ENCODE assay signal across 23 mouse cellular contexts in genomic region chr1:89405991-89406390, GRCm38 (mm10). TPM values are rescaled to one million over a fixed set of nuclear protein-coding genes. Genes with fewer than 3 reads are reported as not detected.
A peak's percentile ranks its signal among the peaks of the same experiment; 100 is the strongest.
DNase-seq lines count a peak whose midpoint lies in the region; ATAC-seq and TF ChIP-seq lines count a peak whose summit lies in the region.
"Had no signal": no experiment of that assay in that cellular context is flagged by ENCODE, and none has a peak within 500 bp of the region (broad histone marks: within the 10 kb centered on the region; RNA-seq: fewer than 3 reads in every experiment).

No protein-coding gene starts in this region.

- peak; percentile 14 for DNase-seq in embryo, embryonic 10 days (ENCODE audit: low spot score)
- DNase-seq in embryo, embryonic 9.5 days (ENCODE audit: extremely low spot score), result no peak
- DNase-seq in kidney, adult 11 months, result peak; percentile 20
- peak; percentile 43 for DNase-seq in midbrain, postnatal 0 days (ENCODE audit: low spot score)
- DNase-seq in gastrocnemius, postnatal 4 days (ENCODE audit: low spot score in 2 of 2), result no peak
- DNase-seq in heart, postnatal 14 days, result no peak
- DNase-seq: adrenal gland, postnatal 14 days; B cell, adult 2 months; cerebellum, adult 11-12 months; cerebellum, adult 9-10 months; cerebellum, postnatal 36 days; gastrocnemius, adult 2 months; gastrocnemius, postnatal 36 days; heart, adult 18-20 months; heart, postnatal 10 days had no signal

- no peak for ATAC-seq in kidney, embryonic 14.5 days (ENCODE audit: low FRiP score, low TSS enrichment)
- ATAC-seq in midbrain, postnatal 0 days (ENCODE audit: low FRiP score), result no peak
- no peak for ATAC-seq in midbrain, embryonic 15.5 days (replicated peaks)
- ATAC-seq: CD4-positive, CD25-positive, alpha-beta regulatory T cell, adult 4 months; forebrain, embryonic 13.5 days had no signal

- intact Hi-C loops in heart, postnatal 14 days (cut with DNase I), result no loop called here

- H3K4me1 ChIP-seq in kidney, embryonic 14.5 days (ENCODE audit: control insufficient read depth, insufficient read depth, low read length), result 0 out of 2 replicates have a peak, but pooled peaks cover under 1% of the 10 kb centered on the region
- H3K4me1 ChIP-seq in midbrain, postnatal 0 days (ENCODE audit: insufficient read depth, low read length), result peaks cover 3% of the 10 kb centered on the region; the same call in 1 of the 2 replicates
- H3K4me1 ChIP-seq in midbrain, embryonic 15.5 days, result peaks cover 3% of the 10 kb centered on the region; the same call in 1 of the 2 replicates
- H3K4me1 ChIP-seq: embryonic facial prominence, embryonic 13.5 days; heart, embryonic 10.5 days had no signal

- H3K27ac ChIP-seq in kidney, embryonic 14.5 days (ENCODE audit: low read depth, low read length), result no peak overlapping the region
- no peak overlapping the region for H3K27ac ChIP-seq in midbrain, postnatal 0 days (ENCODE audit: low read depth, low read length)
- no peak overlapping the region for H3K27ac ChIP-seq in midbrain, embryonic 15.5 days
- H3K27ac ChIP-seq: embryonic facial prominence, embryonic 13.5 days; forebrain, embryonic 13.5 days; gastrocnemius, adult 2 months; heart, embryonic 10.5 days; hindbrain, embryonic 15.5 days had no signal

- no peak for TF ChIP-seq CTCF in midbrain, postnatal 0 days (IDR thresholded peaks at IDR 0.05)

- H3K36me3 ChIP-seq in kidney, embryonic 14.5 days (ENCODE audit: control insufficient read depth, insufficient read depth, low read length), result no peaks in the 10 kb centered on the region
- H3K36me3 ChIP-seq in midbrain, postnatal 0 days (ENCODE audit: insufficient read depth, low read length), result no peaks in the 10 kb centered on the region
- no peaks in the 10 kb centered on the region for H3K36me3 ChIP-seq in midbrain, embryonic 15.5 days (replicated peaks)
- H3K36me3 ChIP-seq: embryonic facial prominence, embryonic 13.5 days; G1E; heart, embryonic 10.5 days; hindbrain, embryonic 15.5 days had no signal

- WGBS in kidney, embryonic 14.5 days, result 53% methylated on average over 6 of the region's 6 CpGs
- WGBS in midbrain, postnatal 0 days, result 68% methylated on average over 6 of the region's 6 CpGs
- WGBS in midbrain, embryonic 15.5 days, result 79% methylated on average over 6 of the region's 6 CpGs

- H3K4me2 ChIP-seq in kidney, embryonic 14.5 days (replicated peaks; ENCODE audit: low read depth, low read length), result no peak overlapping the region
- H3K4me2 ChIP-seq in midbrain, postnatal 0 days (ENCODE audit: low read depth, low read length, poor library complexity, severe bottlenecking), result no peak overlapping the region
- H3K4me2 ChIP-seq in midbrain, embryonic 15.5 days, result no peak overlapping the region
- H3K4me2 ChIP-seq: embryonic facial prominence, embryonic 13.5 days; forebrain, embryonic 13.5 days; hindbrain, embryonic 15.5 days had no signal

- no peak overlapping the region for H3K4me3 ChIP-seq in kidney, embryonic 14.5 days (ENCODE audit: low read length)
- H3K4me3 ChIP-seq in midbrain, postnatal 0 days (ENCODE audit: low read depth, low read length), result no peak overlapping the region
- no peak overlapping the region for H3K4me3 ChIP-seq in midbrain, embryonic 15.5 days
- H3K4me3 ChIP-seq: embryonic facial prominence, embryonic 13.5 days; forebrain, embryonic 13.5 days; gastrocnemius, adult 2 months; heart, embryonic 10.5 days; hindbrain, embryonic 15.5 days had no signal

- H3K9me3 ChIP-seq in kidney, embryonic 14.5 days (ENCODE audit: control insufficient read depth, low read length), result no peaks in the 10 kb centered on the region; the same call in 1 of the 2 replicates
- H3K9me3 ChIP-seq in midbrain, postnatal 0 days (ENCODE audit: low read length), result no peaks in the 10 kb centered on the region
- no peaks in the 10 kb centered on the region for H3K9me3 ChIP-seq in midbrain, embryonic 15.5 days
- H3K9me3 ChIP-seq: embryonic facial prominence, embryonic 13.5 days; forebrain, embryonic 13.5 days; heart, embryonic 10.5 days; hindbrain, embryonic 15.5 days had no signal

- H3K9ac ChIP-seq in kidney, embryonic 14.5 days (ENCODE audit: low read depth, low read length), result no peak overlapping the region
- H3K9ac ChIP-seq in midbrain, postnatal 0 days (replicated peaks; ENCODE audit: low read length, poor library complexity, severe bottlenecking), result no peak overlapping the region
- H3K9ac ChIP-seq in midbrain, embryonic 15.5 days, result no peak overlapping the region
- H3K9ac ChIP-seq: embryonic facial prominence, embryonic 13.5 days; forebrain, embryonic 13.5 days; hindbrain, embryonic 15.5 days had no signal

- no peaks in the 10 kb centered on the region for H3K27me3 ChIP-seq in kidney, embryonic 14.5 days (ENCODE audit: control insufficient read depth, insufficient read depth, low read length)
- no peaks in the 10 kb centered on the region for H3K27me3 ChIP-seq in midbrain, postnatal 0 days (ENCODE audit: insufficient read depth, low read length)
- H3K27me3 ChIP-seq in midbrain, embryonic 15.5 days (replicated peaks), result peaks cover 3% of the 10 kb centered on the region; the same call in 1 of the 2 replicates
- H3K27me3 ChIP-seq: embryonic facial prominence, embryonic 13.5 days; forebrain, embryonic 13.5 days; hindbrain, embryonic 15.5 days had no signal

RNA-seq across cellular contexts. Expression of gene Agap1, which starts 48.6 kb away (rescaled TPM):
- polyA plus RNA-seq in kidney, embryonic 14.5 days (2014; fragmentation: Nextera tagmentation; extraction: Ambion mirVana), result 12.1 and 19.3 TPM in 2 replicates
- total RNA-seq in midbrain, postnatal 0 days (2014; rRNA removed), result 175 and 187 TPM in 2 replicates
- 40.4 and 45.9 TPM in 2 replicates for polyA plus RNA-seq in midbrain, postnatal 0 days (2015; fragmentation: Nextera tagmentation; extraction: Ambion mirVana)
- 56.9 and 63.6 TPM in 2 replicates for polyA plus RNA-seq in midbrain, embryonic 15.5 days (2015; fragmentation: Nextera tagmentation; extraction: Ambion mirVana)
- total RNA-seq in gastrocnemius, postnatal 4 days (2021), result 10 to 100 TPM; 83.4 to 86.1 TPM
- 10 to 100 TPM; 47.7 to 49.8 TPM for total RNA-seq in heart, postnatal 14 days (2021)

Comparison
In these comparisons a context has a peak if more than half of its experiments do, and no peak if none do; other contexts are left out.
1. DNase-seq: peak in embryo, embryonic 10 days (single experiment), kidney, adult 11 months (single experiment) and midbrain, postnatal 0 days (single experiment); none in embryo, embryonic 9.5 days (single experiment), gastrocnemius, postnatal 4 days (0 of 2) and heart, postnatal 14 days (0 of 2).